Mouse (Mus musculus) kidney, adult 2 months (tissue): ENCODE measurements around the gene Jpt2. TPM values are rescaled to one million over a fixed set of nuclear protein-coding genes. Genes with fewer than 3 reads are reported as not detected.

Source experiments
- DNase-seq: peaks from one replicate; pipeline ENCODE4 v3.0.0; 2021
- H3K27ac ChIP-seq: fragments of 200-500 bp; 2 replicates; pipeline ENCODE4 v1.5.1; 2012; ENCODE audit warnings: low read depth, low read length, control low read depth, inconsistent platforms; ENCODE audit not compliant: insufficient read depth
- H3K27me3 ChIP-seq: fragments of 200-500 bp; replicated peaks from 2 replicates; pipeline ENCODE4 v1.6.1; 2012; ENCODE audit warnings: mild to moderate bottlenecking, moderate library complexity, low read length, inconsistent platforms; ENCODE audit not compliant: control insufficient read depth, insufficient read depth
- H3K36me3 ChIP-seq: fragments of 200-500 bp; 2 replicates; pipeline ENCODE4 v1.6.1; 2012; ENCODE audit warnings: mild to moderate bottlenecking, moderate library complexity, low read length, inconsistent platforms; ENCODE audit not compliant: control insufficient read depth, insufficient read depth
- H3K4me1 ChIP-seq: fragments of 200-500 bp; 2 replicates; pipeline ENCODE4 v1.6.1; 2011; ENCODE audit warnings: low read length; ENCODE audit not compliant: control insufficient read depth, insufficient read depth
- H3K4me3 ChIP-seq: fragments of 200-500 bp; 2 replicates; pipeline ENCODE4 v1.5.1; 2011; ENCODE audit warnings: mild to moderate bottlenecking, low read depth, low read length, control low read depth; ENCODE audit not compliant: insufficient read depth
- CTCF ChIP-seq: fragments of 200-500 bp; conservative IDR thresholded peaks from 2 replicates; pipeline ENCODE4 v1.5.1; 2011; ENCODE audit warnings: low read depth, mild to moderate bottlenecking, control low read depth, low read length, moderate library complexity, mixed read lengths; ENCODE audit not compliant: insufficient read depth, insufficient read length
- POLR2A ChIP-seq: fragments of 200-500 bp; IDR thresholded peaks from one replicate; pipeline ENCODE4 v1.6.1; 2011; ENCODE audit warnings: low read depth, low read length, control low read depth
- WGBS: fragments of 180-500 bp; shearing (Covaris S2); methylation state at CpG from one replicate; pipeline ENCODE4 v1.1.7; 2018; 5-methylcytosine and 5-hydroxymethylcytosine counted together
- polyA plus RNA-seq: library from polyadenylated mRNA; depleted of rRNA; stranded (reverse); fragments of >200 nt; gene quantifications from 2 replicates; pipeline ENCODE4 v1.2.3, GENCODE M21; 2012

Gene Jpt2
- polyA plus RNA-seq, 1 experiment: 31.0 TPM

DNA sequence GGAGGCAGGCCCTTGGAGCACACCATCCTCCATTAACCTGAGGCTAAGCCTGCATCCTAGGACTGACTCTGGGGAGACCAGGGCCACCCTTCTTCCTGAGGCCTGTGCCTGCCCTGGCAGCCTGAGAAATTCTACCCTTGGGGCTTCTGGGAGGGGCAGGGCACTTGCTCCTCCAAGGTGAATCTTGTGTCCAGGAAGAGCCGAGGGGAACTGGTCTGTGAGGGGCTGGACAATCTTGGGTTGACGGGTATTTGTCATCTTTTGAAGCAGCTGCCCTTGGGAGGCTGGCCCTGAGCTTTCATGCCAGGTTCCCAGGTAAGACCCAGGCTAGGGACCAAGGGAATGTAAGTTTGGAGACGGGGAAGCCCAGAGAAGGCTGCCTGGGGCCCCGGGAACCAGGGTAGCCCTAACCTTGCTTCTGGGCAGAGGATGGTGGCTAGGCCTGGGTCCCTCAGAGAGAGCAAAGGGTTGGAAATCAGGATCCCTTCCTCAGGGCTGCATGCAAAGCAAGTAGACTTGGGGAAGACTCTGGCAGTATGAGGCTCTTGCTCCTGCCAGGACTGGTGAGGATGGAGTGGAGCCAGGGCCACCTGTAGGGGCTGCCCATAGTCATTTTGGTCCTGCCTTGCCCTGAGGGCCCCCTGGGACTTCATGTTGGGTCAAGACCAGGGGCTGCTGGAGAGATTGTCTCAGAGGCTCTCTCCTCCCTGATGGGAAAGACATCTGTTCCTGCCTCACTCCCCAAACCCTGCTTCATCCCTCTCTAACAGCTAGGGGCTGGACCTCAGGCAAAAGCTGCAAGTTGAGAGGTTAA lies 62.2 kb downstream of the Jpt2 start:
- peaks cover 2% of the 10 kb centered on the region; the same call in 1 of the 2 replicates for H3K36me3 ChIP-seq
- H3K4me1 ChIP-seq: peaks cover 9% of the 10 kb centered on the region; the same call in 1 of the 2 replicates
- no peak for DNase-seq
- no peak overlapping the region for H3K27ac ChIP-seq
- TF ChIP-seq POLR2A: no peak
- TF ChIP-seq CTCF: no peak
- 74% methylated on average over 4 of the region's 4 CpGs for WGBS
- H3K27me3 ChIP-seq: no peaks in the 10 kb centered on the region
- H3K4me3 ChIP-seq: no peak overlapping the region

DNA sequence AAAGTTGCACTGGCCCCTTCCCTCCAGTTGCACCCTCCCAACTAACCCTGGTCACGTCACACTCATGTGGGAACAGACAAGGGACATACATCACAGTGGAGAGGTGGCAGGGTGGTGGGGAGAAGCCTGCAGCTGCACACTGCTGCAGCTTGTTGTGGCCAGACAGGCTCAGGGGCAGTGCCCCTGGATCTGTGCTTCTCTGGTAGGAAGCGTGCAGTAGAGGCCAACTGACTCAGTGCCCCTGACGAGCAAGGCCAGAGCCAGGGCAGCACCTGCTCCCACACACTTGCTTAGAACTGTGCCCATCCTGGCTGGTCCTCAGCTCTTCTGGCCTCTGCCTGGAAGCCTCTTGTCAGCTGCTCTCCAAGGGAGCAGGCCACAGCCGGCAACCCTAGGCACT lies 62.9 kb downstream of the Jpt2 start:
- no peak for TF ChIP-seq CTCF
- no peak for TF ChIP-seq POLR2A
- DNase-seq: no peak
- 77% methylated on average over 4 of the region's 4 CpGs for WGBS
- no peak overlapping the region for H3K4me3 ChIP-seq
- no peaks in the 10 kb centered on the region for H3K27me3 ChIP-seq
- no peak overlapping the region for H3K27ac ChIP-seq
- peaks cover 2% of the 10 kb centered on the region; the same call in 1 of the 2 replicates for H3K36me3 ChIP-seq
- peaks cover 9% of the 10 kb centered on the region; the same call in 1 of the 2 replicates for H3K4me1 ChIP-seq

GRCm38 (mm10) chr17:24896993-24897269 lies 63.6 kb downstream of the Jpt2 start:
- H3K36me3 ChIP-seq: 0 out of 2 replicates have a peak, but pooled peaks cover 2% of the 10 kb centered on the region
- peak overlapping the region; percentile 87 for H3K4me3 ChIP-seq
- DNase-seq: no peak
- peak overlapping the region; percentile 30 for H3K27ac ChIP-seq
- no peaks in the 10 kb centered on the region for H3K27me3 ChIP-seq
- 17% methylated on average over 11 of the region's 11 CpGs for WGBS
- TF ChIP-seq CTCF: no peak
- peaks cover 9% of the 10 kb centered on the region; the same call in 1 of the 2 replicates for H3K4me1 ChIP-seq

GRCm38 (mm10) chr17:24896241-24896992 lies 64.1 kb downstream of the Jpt2 start, which contains the start of gene Nme3:
TSS of gene Nme3 (plus strand) at chr17:24896500.
- peak within 1 kb of the TSS; percentile 87 for H3K4me3 ChIP-seq
- peaks cover 2% of the 10 kb centered on the region; the same call in 1 of the 2 replicates for H3K36me3 ChIP-seq
- peak within 1 kb of the TSS; percentile 79 for H3K27ac ChIP-seq
- DNase-seq: peak; percentile 91
- H3K4me1 ChIP-seq: peaks cover 9% of the 10 kb centered on the region; the same call in 1 of the 2 replicates
- H3K27me3 ChIP-seq: no peaks in the 10 kb centered on the region
- 1% methylated on average over 47 of the region's 50 CpGs for WGBS
- TF ChIP-seq CTCF (0 out of 2 replicates have a peak, but pooled peaks have one; percentile 21), POLR2A (peak; percentile 27)

GRCm38 (mm10) chr17:24895571-24896240 lies 64.8 kb downstream of the Jpt2 start:
- Histone ChIP-seq H3K4me3 (peak overlapping the region; percentile 87), H3K36me3 (no peaks in the 10 kb centered on the region; the same call in none of the 2 replicates), H3K27me3 (no peaks in the 10 kb centered on the region), H3K27ac (peak overlapping the region; percentile 79), H3K4me1 (peaks cover 9% of the 10 kb centered on the region; the same call in 1 of the 2 replicates)
- TF ChIP-seq POLR2A (no peak), CTCF (no peak)
- no peak for DNase-seq
- 2% methylated on average over 23 of the region's 23 CpGs for WGBS

- peak; percentile 92 for DNase-seq
- Histone ChIP-seq H3K4me1 (peaks cover 9% of the 10 kb centered on the region; the same call in 1 of the 2 replicates), H3K4me3 (peak within 1 kb of the TSS; percentile 87), H3K27ac (peak within 1 kb of the TSS; percentile 79), H3K36me3 (no peaks in the 10 kb centered on the region; the same call in none of the 2 replicates), H3K27me3 (no peaks in the 10 kb centered on the region)
- TF ChIP-seq POLR2A (peak; percentile 66), CTCF (no peak)
- WGBS: under 1% methylated on average over 62 of the region's 62 CpGs
Observed at GRCm38 (mm10) chr17:24894995-24895547, 65.4 kb downstream of the Jpt2 start, which contains the start of the genes Eme2 and Mrps34. TSS of gene Eme2 (minus strand) at chr17:24895087. TSS of gene Mrps34 (plus strand) at chr17:24895116.
